Mouse (Mus musculus) heart, postnatal 25 days (tissue): Measurements from ENCODE around the gene Ifnlr1. TPM values are rescaled to one million over a fixed set of nuclear protein-coding genes. Genes with fewer than 3 reads are reported as not detected.

Experiments
- DNase-seq: peaks from one replicate; pipeline ENCODE4 v3.0.0; 2022; ENCODE audit warnings: low spot score
- intact Hi-C: fragments of 180-260 bp; cut with DNase I; formaldehyde crosslinking; loops from one replicate; pipeline ENCODE4 v1.15.1; 2025
- total RNA-seq, 2 experiments: library from RNA; stranded (reverse); gene quantifications; 2 replicates each; pipeline ENCODE4 v1.2.3; 2021

Gene Ifnlr1
- total RNA-seq, 2 experiments from 2014 or later = 2.8 TPM

GRCm38 (mm10) chr4:135733901-135734300 is 47.8 kb downstream of the Ifnlr1 start:
- intact Hi-C loops = no loop called here
- no peak for DNase-seq

DNA sequence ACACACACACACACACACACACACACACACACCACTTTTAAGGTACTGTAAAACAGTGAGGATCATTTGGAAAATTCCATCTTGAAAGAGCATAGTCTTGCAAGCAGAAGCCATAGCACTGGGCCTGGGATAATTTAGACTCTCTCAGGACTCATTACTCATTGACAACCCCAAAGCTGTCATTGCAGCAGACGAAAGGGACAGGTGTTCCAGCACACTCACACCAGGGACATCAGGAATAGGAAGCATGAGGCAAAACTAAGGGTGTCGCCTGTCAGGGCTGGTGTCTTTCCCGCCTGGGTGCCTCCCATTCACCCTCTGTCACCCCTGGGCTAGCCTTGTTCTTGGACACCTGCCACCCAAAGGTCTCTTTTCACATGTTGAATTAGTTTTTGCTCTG is 50.8 kb downstream of the Ifnlr1 start:
- intact Hi-C loops = no loop called here
- no peak for DNase-seq

DNA sequence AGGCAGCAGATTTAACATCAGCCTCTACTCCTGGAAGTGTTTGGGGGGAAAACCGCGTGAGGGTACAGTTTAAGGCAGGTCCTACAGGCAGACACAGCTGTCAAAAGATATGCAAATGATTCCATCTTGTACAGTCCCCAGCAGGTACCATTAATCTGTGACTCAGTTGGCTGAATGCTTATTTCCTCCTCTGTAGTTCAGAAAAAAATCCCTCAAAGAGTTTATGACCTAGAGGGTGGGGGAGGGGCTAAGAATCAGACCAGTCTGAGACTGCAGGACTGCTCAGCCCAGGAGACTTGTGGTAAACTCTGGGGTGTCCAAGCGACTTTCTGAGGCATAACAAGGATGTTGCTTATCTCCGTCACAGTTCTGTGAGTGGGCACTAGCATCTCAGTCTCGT is 52.1 kb downstream of the Ifnlr1 start:
- intact Hi-C loops = no loop called here

GRCm38 (mm10) chr4:135739148-135739547 is 53.1 kb downstream of the Ifnlr1 start:
- intact Hi-C loops = no loop called here
- DNase-seq = no peak

More for the DNA sequence above, 52.1 kb downstream of the Ifnlr1 start:
- no peak for DNase-seq

- intact Hi-C loops = no loop called here
- no peak for DNase-seq
Observed at GRCm38 (mm10) chr4:135739672-135740071, 53.6 kb downstream of the Ifnlr1 start.

- DNase-seq = no peak
- intact Hi-C loops = no loop called here
Observed at GRCm38 (mm10) chr4:135743520-135743919, 57.4 kb downstream of the Ifnlr1 start.

DNA sequence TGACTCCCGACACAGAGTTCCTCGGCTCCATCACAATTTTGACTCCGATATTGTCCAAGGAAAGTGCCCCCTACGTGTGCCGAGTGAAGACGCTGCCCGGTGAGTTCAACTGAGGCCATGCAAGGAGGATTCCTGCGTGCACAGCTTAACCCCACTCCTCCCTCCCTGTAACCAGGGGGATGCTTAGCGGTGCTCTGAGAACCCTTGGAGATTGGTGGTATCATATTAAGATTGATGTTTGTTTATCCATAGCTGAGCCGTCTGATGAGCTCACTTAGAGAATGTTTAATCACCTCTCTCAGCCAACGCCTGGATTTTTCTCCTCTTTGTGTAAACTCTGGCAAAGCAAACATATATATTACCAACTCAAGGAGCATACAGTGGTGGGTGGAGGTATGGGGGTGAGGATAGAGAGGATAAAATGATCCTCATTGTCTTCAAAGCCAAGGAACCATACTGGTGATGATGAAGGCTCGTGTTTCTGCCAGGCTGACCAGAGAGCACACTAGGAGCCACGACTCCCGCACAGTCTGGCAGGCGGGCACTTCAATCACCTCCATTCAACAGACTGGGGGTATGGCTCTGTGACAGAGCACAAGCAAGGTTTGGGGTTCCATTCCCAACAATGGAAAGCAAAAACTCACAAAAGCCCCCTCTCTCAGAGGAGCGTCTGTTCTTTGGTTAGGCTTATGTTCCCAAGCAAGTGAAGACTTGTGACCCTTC is 58.8 kb downstream of the Ifnlr1 start:
- DNase-seq = no peak
- intact Hi-C loops = no loop called here

DNA sequence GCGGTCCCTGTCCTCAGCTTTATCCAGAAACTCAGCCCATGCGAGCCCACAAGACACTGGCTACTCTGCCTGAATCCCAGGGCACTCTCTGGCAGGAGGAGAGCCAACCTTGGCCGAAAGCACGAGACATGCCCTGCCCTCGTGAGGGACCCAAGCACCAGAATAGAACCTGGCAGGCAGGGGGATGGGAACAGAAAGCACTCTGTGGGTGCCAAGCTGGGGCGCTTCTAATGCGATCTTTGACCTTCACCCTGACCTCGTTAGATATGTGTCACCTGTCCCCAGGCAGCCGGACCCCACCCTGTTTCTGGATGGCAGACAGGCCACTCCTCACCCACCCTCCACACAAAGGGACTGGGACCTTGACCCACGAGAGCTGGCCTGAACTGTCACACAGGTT is 59.5 kb downstream of the Ifnlr1 start:
- intact Hi-C loops = no loop called here
- no peak for DNase-seq

DNA sequence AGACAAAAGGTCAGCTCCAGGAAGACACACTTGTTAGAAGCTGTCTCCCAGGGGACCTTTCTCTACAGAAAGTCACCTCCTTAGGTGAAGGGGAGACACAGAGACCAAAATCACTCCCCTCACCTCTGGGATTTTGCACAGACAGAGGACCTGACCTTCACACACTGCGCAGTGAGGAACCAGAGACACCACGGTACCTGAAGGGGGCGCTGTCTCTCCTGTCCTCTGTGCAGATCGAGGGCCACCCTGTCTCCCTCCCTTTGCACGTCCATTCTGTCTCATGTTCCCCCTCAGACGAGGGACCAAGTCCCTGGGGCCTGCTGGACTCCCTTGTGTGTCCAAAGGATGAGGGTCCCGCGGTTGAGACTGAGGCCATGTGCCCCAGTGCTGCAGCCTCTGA is 64.8 kb downstream of the Ifnlr1 start:
- intact Hi-C loops = no loop called here
- no peak for DNase-seq

DNA sequence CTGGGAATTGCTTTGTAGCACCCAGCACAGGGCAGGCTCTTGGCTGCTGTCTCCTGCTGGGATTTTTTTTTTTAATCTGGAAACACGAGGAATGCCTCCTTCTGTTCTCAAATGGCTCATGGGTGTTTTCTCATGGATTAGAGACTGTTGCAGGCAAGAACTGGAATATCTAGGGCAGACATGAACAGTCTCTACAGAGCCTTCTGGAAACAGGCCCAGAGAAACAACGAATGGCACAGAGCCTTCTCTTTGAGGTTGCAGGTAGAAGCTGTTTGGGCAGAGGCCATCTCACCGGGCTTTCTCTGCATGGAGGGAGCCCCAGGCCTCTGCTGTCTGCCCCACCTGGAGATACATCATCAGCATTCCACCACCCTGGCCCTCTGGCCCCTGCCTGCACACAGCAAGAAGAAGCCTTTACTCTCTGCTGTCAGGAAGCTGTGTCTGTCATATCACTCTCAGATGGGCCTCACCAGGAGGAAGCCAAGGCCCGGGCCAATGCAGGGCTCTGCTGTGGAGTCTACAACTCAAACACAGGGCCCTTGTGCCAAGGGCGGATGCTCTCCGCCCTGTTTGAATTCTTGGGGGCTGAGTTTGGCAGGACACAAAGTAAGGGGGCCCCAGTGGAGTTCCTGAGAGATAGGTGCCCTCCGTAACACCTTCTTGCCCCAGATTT is 66.2 kb downstream of the Ifnlr1 start:
- intact Hi-C loops = no loop called here
- no peak for DNase-seq

DNA sequence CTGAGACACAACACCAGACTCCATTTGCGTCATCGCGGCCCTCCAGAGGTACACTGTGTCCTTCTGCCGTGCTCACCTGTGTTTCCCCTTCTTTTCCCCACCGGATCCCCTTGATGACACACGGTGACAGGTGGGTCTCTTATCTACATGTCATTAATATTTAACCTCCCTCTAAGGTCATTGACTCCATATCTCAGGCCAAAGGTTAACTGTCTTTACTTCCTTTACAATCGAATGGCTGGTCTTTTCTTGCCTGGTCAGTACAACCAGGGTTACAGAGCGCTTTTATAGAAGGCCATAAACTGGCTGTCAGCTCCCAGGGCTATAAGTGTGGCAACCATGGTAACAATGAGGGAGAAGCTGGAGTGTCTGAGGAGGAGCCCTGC is 66.7 kb downstream of the Ifnlr1 start:
- intact Hi-C loops = no loop called here

More for the DNA sequence above, 66.7 kb downstream of the Ifnlr1 start:
- DNase-seq = no peak

Other genes with a start within 250 kb of the Ifnlr1 start
- gene Stpg1, start 191.5 kb upstream of the Ifnlr1 start, total RNA-seq = not detected
- 10 to 100 TPM; 36.4 to 44.5 TPM for gene Nipal3, start 191.2 kb upstream of the Ifnlr1 start, total RNA-seq
- under 1 TPM in 1 of 2 experiments, not detected in 1; 0.11 TPM for gene Grhl3, start 112.7 kb upstream of the Ifnlr1 start, total RNA-seq
- under 1 TPM; 0.13 to 0.28 TPM for gene Il22ra1, start 41.9 kb downstream of the Ifnlr1 start, total RNA-seq
- under 1 TPM; 0.64 to 0.88 TPM for gene Myom3, start 73.4 kb downstream of the Ifnlr1 start, total RNA-seq
- 10 to 100 TPM; 41.7 to 47.7 TPM for gene Srsf10, start 169.5 kb downstream of the Ifnlr1 start, total RNA-seq
- 10 to 100 TPM; 57.7 to 67.0 TPM for gene Pnrc2, start 187.6 kb downstream of the Ifnlr1 start, total RNA-seq
- under 1 TPM; 0.34 to 0.36 TPM for gene Cnr2, start 209.1 kb downstream of the Ifnlr1 start, total RNA-seq
- 10 to 100 TPM; 27.4 to 29.0 TPM for gene Fuca1, start 234.4 kb downstream of the Ifnlr1 start, total RNA-seq